Mouse (Mus musculus) kidney, postnatal 0 days (tissue): ENCODE data around the gene Lhcgr. TPM values are rescaled to one million over a fixed set of nuclear protein-coding genes. Genes with fewer than 3 reads are reported as not detected.
"Not testable (repeated sequence)": the region's sequence is repeated elsewhere in the genome, so short reads cannot be mapped to it uniquely, and the experiment has no call there.

Experiments used
- ATAC-seq: fragments of 200-750 bp; cut with Nextera tagmentation; replicated peaks from 2 replicates; pipeline ENCODE4 v1.8.0; 2017; ENCODE audit warnings: low read depth, moderate number of reproducible peaks, moderate TSS enrichment, moderate library complexity; ENCODE audit not compliant: low FRiP score
- DNase-seq: peaks from one replicate; pipeline ENCODE4 v3.0.0-alpha.2; 2016; ENCODE audit warnings: low spot score
- H3K27ac ChIP-seq: fragments of 300-500 bp; sonication (generic); 2 replicates; pipeline ENCODE4 v1.5.1; 2014; ENCODE audit warnings: mild to moderate bottlenecking
- H3K27me3 ChIP-seq: fragments of 300-500 bp; sonication (generic); 2 replicates; pipeline ENCODE4 v1.6.1; 2014; ENCODE audit warnings: low read length, mixed read lengths; ENCODE audit not compliant: insufficient read depth
- H3K36me3 ChIP-seq: fragments of 300-500 bp; sonication (generic); 2 replicates; pipeline ENCODE4 v1.6.1; 2014; ENCODE audit warnings: low read length, mixed read lengths; ENCODE audit not compliant: insufficient read depth
- H3K4me1 ChIP-seq: fragments of 300-500 bp; sonication (generic); replicated peaks from 2 replicates; pipeline ENCODE4 v1.6.1; 2014; ENCODE audit warnings: antibody characterized with exemption, low read length, mixed read lengths; ENCODE audit not compliant: insufficient read depth
- H3K4me2 ChIP-seq: fragments of 300-500 bp; sonication (generic); 2 replicates; pipeline ENCODE4 v1.6.1; 2014; ENCODE audit warnings: mild to moderate bottlenecking, low read length, moderate library complexity, mixed read lengths
- H3K4me3 ChIP-seq: fragments of 300-500 bp; sonication (generic); replicated peaks from 2 replicates; pipeline ENCODE4 v1.5.1; 2014; ENCODE audit warnings: low read depth, low read length
- H3K9ac ChIP-seq: fragments of 300-500 bp; sonication (generic); 2 replicates; pipeline ENCODE4 v1.6.1; 2014; ENCODE audit warnings: low read depth, low read length
- H3K9me3 ChIP-seq: fragments of 300-500 bp; sonication (generic); replicated peaks from 2 replicates; pipeline ENCODE4 v1.6.1; 2016; ENCODE audit warnings: low read length, inconsistent platforms, mixed read lengths
- CTCF ChIP-seq: IDR thresholded peaks from 2 replicates; pipeline ENCODE4 v1.5.1; 2016; ENCODE audit warnings: antibody characterized with exemption, low read depth, mild to moderate bottlenecking, moderate library complexity
- whole genome bisulfite sequencing: fragments of 180-500 bp; shearing (Covaris S2); extraction: QIAGEN DNeasy Blood & Tissue Kit; methylation state at CpG from one replicate; pipeline ENCODE4 v1.1.7; 2014; 5-methylcytosine and 5-hydroxymethylcytosine counted together
- polyA plus RNA-seq: library from polyadenylated mRNA; unstranded; fragments of >200 nt; fragmentation: Nextera tagmentation; extraction: Ambion mirVana; gene quantifications from 2 replicates; pipeline ENCODE4 v1.2.1, GENCODE M21; 2015

The Lhcgr gene
- 0.14 and 0.15 TPM in 2 replicates for polyA plus RNA-seq

- 0 out of 2 replicates have a peak within 1 kb of the TSS, but pooled peaks have one; percentile 17 for H3K4me3 ChIP-seq
These were observed at the start of gene Lhcgr for GRCm38 (mm10) chr17:88791440-88792152. Lhcgr (minus strand) TSS chr17:88791990.

GRCm38 (mm10) chr17:88817601-88818000, 25.8 kb upstream of the Lhcgr start:
- Histone ChIP-seq H3K36me3 (no peaks in the 10 kb centered on the region), H3K4me3 (no peak overlapping the region), H3K4me1 (no peaks in the 10 kb centered on the region), H3K27ac (no peak overlapping the region), H3K4me2 (no peak overlapping the region), H3K9ac (no peak overlapping the region), H3K9me3 (no peaks in the 10 kb centered on the region), H3K27me3 (no peaks in the 10 kb centered on the region)
- ATAC-seq (no peak), DNase-seq (no peak)
- 28% methylated on average over 2 of the region's 2 CpGs for WGBS
- TF ChIP-seq CTCF: no peak

More at GRCm38 (mm10) chr17:88791440-88792152, at the start of gene Lhcgr:
- Histone ChIP-seq H3K36me3 (no peaks in the 10 kb centered on the region), H3K9me3 (no peaks in the 10 kb centered on the region), H3K4me2 (peak within 1 kb of the TSS; percentile 44), H3K27me3 (no peaks in the 10 kb centered on the region), H3K9ac (no peak within 1 kb of the TSS), H3K27ac (no peak within 1 kb of the TSS), H3K4me1 (no peaks in the 10 kb centered on the region)
- TF ChIP-seq CTCF: no peak
- WGBS: 12% methylated on average over 31 of the region's 31 CpGs
- ATAC-seq (peak; percentile 76), DNase-seq (peak; percentile 7)

DNA sequence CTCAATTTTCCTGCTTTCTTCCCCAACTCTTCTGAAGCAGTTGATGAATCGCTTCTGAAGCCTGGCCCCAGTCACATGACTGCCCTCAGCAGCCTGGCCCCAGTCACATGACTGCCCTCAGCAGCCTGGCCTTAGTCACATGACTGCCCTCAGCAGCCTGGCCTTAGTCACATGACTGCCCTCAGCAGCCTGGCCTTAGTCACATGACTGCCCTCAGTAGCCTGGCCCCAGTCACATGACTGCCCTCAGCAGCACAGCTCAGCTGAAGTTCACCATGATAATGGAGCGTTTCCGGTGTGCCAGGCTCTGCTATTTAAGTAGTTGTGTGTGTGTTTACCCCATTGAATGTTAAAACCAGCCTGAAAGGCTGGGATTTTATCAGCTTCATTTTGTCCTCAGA, 21.2 kb upstream of the Lhcgr start:
- H3K4me2 ChIP-seq, H3K27me3 ChIP-seq, H3K36me3 ChIP-seq, ATAC-seq, H3K9me3 ChIP-seq, H3K9ac ChIP-seq, H3K4me3 ChIP-seq, DNase-seq, H3K4me1 ChIP-seq, H3K27ac ChIP-seq: not testable (repeated sequence)
- 92% methylated on average over 3 of the region's 3 CpGs for WGBS

- H3K4me1 ChIP-seq: no peaks in the 10 kb centered on the region
- ATAC-seq (no peak), DNase-seq (no peak)
- no peak overlapping the region for H3K9ac ChIP-seq
- TF ChIP-seq CTCF: no peak
- WGBS: 89% methylated on average over 5 of the region's 5 CpGs
- H3K4me2 ChIP-seq: no peak overlapping the region
- H3K4me3 ChIP-seq: no peak overlapping the region
- no peaks in the 10 kb centered on the region for H3K27me3 ChIP-seq
- no peaks in the 10 kb centered on the region for H3K9me3 ChIP-seq
- H3K36me3 ChIP-seq: no peaks in the 10 kb centered on the region
- H3K27ac ChIP-seq: no peak overlapping the region
These were observed 19.0 kb upstream of the Lhcgr start for GRCm38 (mm10) chr17:88810807-88811206.

GRCm38 (mm10) chr17:88806421-88806820, 14.6 kb upstream of the Lhcgr start:
- H3K4me2 ChIP-seq: no peak overlapping the region
- WGBS: 76% methylated on average over 8 of the region's 8 CpGs
- ATAC-seq (no peak), DNase-seq (no peak)
- no peaks in the 10 kb centered on the region for H3K9me3 ChIP-seq
- H3K9ac ChIP-seq: no peak overlapping the region
- no peak overlapping the region for H3K27ac ChIP-seq
- no peaks in the 10 kb centered on the region for H3K27me3 ChIP-seq
- H3K4me1 ChIP-seq: no peaks in the 10 kb centered on the region
- H3K4me3 ChIP-seq: no peak overlapping the region
- H3K36me3 ChIP-seq: no peaks in the 10 kb centered on the region
- TF ChIP-seq CTCF: no peak

GRCm38 (mm10) chr17:88803441-88803840, 11.7 kb upstream of the Lhcgr start:
- H3K36me3 ChIP-seq: no peaks in the 10 kb centered on the region
- H3K9ac ChIP-seq: no peak overlapping the region
- H3K4me3 ChIP-seq: no peak overlapping the region
- no peak overlapping the region for H3K27ac ChIP-seq
- H3K27me3 ChIP-seq: no peaks in the 10 kb centered on the region
- ATAC-seq: no peak
- no peaks in the 10 kb centered on the region for H3K4me1 ChIP-seq
- TF ChIP-seq CTCF: no peak
- H3K9me3 ChIP-seq: no peaks in the 10 kb centered on the region
- DNase-seq: no peak
- no peak overlapping the region for H3K4me2 ChIP-seq

GRCm38 (mm10) chr17:88790680-88791079, 1.1 kb downstream of the Lhcgr start:
- H3K27me3 ChIP-seq: no peaks in the 10 kb centered on the region
- no peak overlapping the region for H3K9ac ChIP-seq
- no peaks in the 10 kb centered on the region for H3K36me3 ChIP-seq
- no peak overlapping the region for H3K27ac ChIP-seq
- H3K4me1 ChIP-seq: no peaks in the 10 kb centered on the region
- no peak overlapping the region for H3K4me2 ChIP-seq
- no peak for TF ChIP-seq CTCF
- H3K4me3 ChIP-seq: no peak overlapping the region
- DNase-seq (no peak), ATAC-seq (no peak; the same call in 1 of the 2 replicates)
- 63% methylated on average over 2 of the region's 2 CpGs for WGBS
- H3K9me3 ChIP-seq: no peaks in the 10 kb centered on the region
